Mouse (Mus musculus): ENCODE data around the gene Ccdc187. TPM values are rescaled to one million over a fixed set of nuclear protein-coding genes. Genes with fewer than 3 reads are reported as not detected.

The Ccdc187 gene
- polyA plus RNA-seq, 1 experiment, result not detected

GRCm38 (mm10) chr2:26338302-26339203, 44.2 kb upstream of the Ccdc187 start:
- no peaks in the 10 kb centered on the region for H3K79me3 ChIP-seq (ENCODE audit: low read depth)
- peaks cover 3% of the 10 kb centered on the region for H3K36me3 ChIP-seq (ENCODE audit: control insufficient read depth, insufficient read depth)

GRCm38 (mm10) chr2:26330702-26331101, 36.3 kb upstream of the Ccdc187 start:
- H3K27me3 ChIP-seq (ENCODE audit: control insufficient read depth, insufficient read depth, insufficient read length), result no peaks in the 10 kb centered on the region
- peaks cover 28% of the 10 kb centered on the region for H3K36me3 ChIP-seq (ENCODE audit: control insufficient read depth, insufficient read depth)
- TF ChIP-seq FOSL1 (IDR thresholded peaks at IDR 0.05; ENCODE audit: insufficient read depth, low read length, poor library complexity, severe bottlenecking) (no peak), USF1 (IDR thresholded peaks at IDR 0.05; ENCODE audit: low read depth) (no peak), CEBPB (IDR thresholded peaks at IDR 0.05; ENCODE audit: low read depth) (no peak), MAX (IDR thresholded peaks at IDR 0.05) (no peak), MYOD1 (IDR thresholded peaks at IDR 0.05; ENCODE audit: control insufficient read depth, insufficient read length, low read depth) (no peak), CTCF (IDR thresholded peaks at IDR 0.05; ENCODE audit: control insufficient read depth, insufficient read depth, insufficient read length) (no peak), MYOG (IDR thresholded peaks at IDR 0.05; ENCODE audit: control insufficient read depth, extremely low read depth, insufficient read length) (no peak)
- no peak overlapping the region for H3ac ChIP-seq (ENCODE audit: control insufficient read depth, insufficient read length, low read depth)
- H3K4me3 ChIP-seq (ENCODE audit: insufficient read depth, poor library complexity, severe bottlenecking), result no peak overlapping the region
- H3K79me3 ChIP-seq (ENCODE audit: low read depth), result no peaks in the 10 kb centered on the region
- H3K79me2 ChIP-seq (ENCODE audit: control insufficient read depth, insufficient read depth), result no peaks in the 10 kb centered on the region

More at GRCm38 (mm10) chr2:26338302-26339203, 44.2 kb upstream of the Ccdc187 start:
- no peak overlapping the region for H3K4me3 ChIP-seq (ENCODE audit: insufficient read depth, poor library complexity, severe bottlenecking)
- H3K79me2 ChIP-seq (ENCODE audit: control insufficient read depth, insufficient read depth), result no peaks in the 10 kb centered on the region
- H3K27me3 ChIP-seq (ENCODE audit: control insufficient read depth, insufficient read depth, insufficient read length), result no peaks in the 10 kb centered on the region
- no peak overlapping the region for H3ac ChIP-seq (ENCODE audit: control insufficient read depth, insufficient read length, low read depth)
- TF ChIP-seq MYOD1 (IDR thresholded peaks at IDR 0.05; ENCODE audit: control insufficient read depth, insufficient read length, low read depth) (no peak), USF1 (IDR thresholded peaks at IDR 0.05; ENCODE audit: low read depth) (no peak), MAX (IDR thresholded peaks at IDR 0.05) (no peak), CTCF (IDR thresholded peaks at IDR 0.05; ENCODE audit: control insufficient read depth, insufficient read depth, insufficient read length) (no peak), MYOG (IDR thresholded peaks at IDR 0.05; ENCODE audit: control insufficient read depth, extremely low read depth, insufficient read length) (no peak), CEBPB (IDR thresholded peaks at IDR 0.05; ENCODE audit: low read depth) (no peak), FOSL1 (IDR thresholded peaks at IDR 0.05; ENCODE audit: insufficient read depth, low read length, poor library complexity, severe bottlenecking) (no peak)

GRCm38 (mm10) chr2:26330056-26330468, 35.7 kb upstream of the Ccdc187 start:
- no peaks in the 10 kb centered on the region for H3K79me3 ChIP-seq (ENCODE audit: low read depth)
- TF ChIP-seq CEBPB (IDR thresholded peaks at IDR 0.05; ENCODE audit: low read depth) (no peak), USF1 (IDR thresholded peaks at IDR 0.05; ENCODE audit: low read depth) (no peak), CTCF (IDR thresholded peaks at IDR 0.05; ENCODE audit: control insufficient read depth, insufficient read depth, insufficient read length) (no peak), MYOD1 (IDR thresholded peaks at IDR 0.05; ENCODE audit: control insufficient read depth, insufficient read length, low read depth) (no peak), MYOG (IDR thresholded peaks at IDR 0.05; ENCODE audit: control insufficient read depth, extremely low read depth, insufficient read length) (no peak), FOSL1 (IDR thresholded peaks at IDR 0.05; ENCODE audit: insufficient read depth, low read length, poor library complexity, severe bottlenecking) (no peak)
- H3K4me3 ChIP-seq (ENCODE audit: insufficient read depth, poor library complexity, severe bottlenecking), result peak overlapping the region; percentile 2
- peaks cover 32% of the 10 kb centered on the region for H3K36me3 ChIP-seq (ENCODE audit: control insufficient read depth, insufficient read depth)
- no peak overlapping the region for H3ac ChIP-seq (ENCODE audit: control insufficient read depth, insufficient read length, low read depth)
- H3K27me3 ChIP-seq (ENCODE audit: control insufficient read depth, insufficient read depth, insufficient read length), result no peaks in the 10 kb centered on the region
- no peaks in the 10 kb centered on the region for H3K79me2 ChIP-seq (ENCODE audit: control insufficient read depth, insufficient read depth)

GRCm38 (mm10) chr2:26329402-26329801, 35.0 kb upstream of the Ccdc187 start:
- TF ChIP-seq MAX (IDR thresholded peaks at IDR 0.05) (peak; percentile 29), CTCF (IDR thresholded peaks at IDR 0.05; ENCODE audit: control insufficient read depth, insufficient read depth, insufficient read length) (no peak)
- no peak overlapping the region for H3K4me3 ChIP-seq (ENCODE audit: insufficient read depth, poor library complexity, severe bottlenecking)
- H3ac ChIP-seq (ENCODE audit: control insufficient read depth, insufficient read length, low read depth), result no peak overlapping the region
- H3K79me2 ChIP-seq (ENCODE audit: control insufficient read depth, insufficient read depth), result no peaks in the 10 kb centered on the region
- H3K36me3 ChIP-seq (ENCODE audit: control insufficient read depth, insufficient read depth), result peaks cover 39% of the 10 kb centered on the region
- no peaks in the 10 kb centered on the region for H3K79me3 ChIP-seq (ENCODE audit: low read depth)
- no peaks in the 10 kb centered on the region for H3K27me3 ChIP-seq (ENCODE audit: control insufficient read depth, insufficient read depth, insufficient read length)

- Histone ChIP-seq H3K79me3 (ENCODE audit: low read depth) (no peaks in the 10 kb centered on the region), H3K36me3 (ENCODE audit: control insufficient read depth, insufficient read depth) (peaks cover 46% of the 10 kb centered on the region), H3K4me3 (ENCODE audit: insufficient read depth, poor library complexity, severe bottlenecking) (no peak overlapping the region), H3K27me3 (ENCODE audit: control insufficient read depth, insufficient read depth, insufficient read length) (no peaks in the 10 kb centered on the region), H3K79me2 (ENCODE audit: control insufficient read depth, insufficient read depth) (no peaks in the 10 kb centered on the region), H3ac (ENCODE audit: control insufficient read depth, insufficient read length, low read depth) (no peak overlapping the region)
- no peak for TF ChIP-seq USF1 (IDR thresholded peaks at IDR 0.05; ENCODE audit: low read depth)
- no peak for TF ChIP-seq CTCF (IDR thresholded peaks at IDR 0.05; ENCODE audit: control insufficient read depth, insufficient read depth, insufficient read length)
- TF ChIP-seq CEBPB (IDR thresholded peaks at IDR 0.05; ENCODE audit: low read depth), result no peak
- no peak for TF ChIP-seq MAX (IDR thresholded peaks at IDR 0.05)
- no peak for TF ChIP-seq MYOD1 (IDR thresholded peaks at IDR 0.05; ENCODE audit: control insufficient read depth, insufficient read length, low read depth)
- TF ChIP-seq MYOG (IDR thresholded peaks at IDR 0.05; ENCODE audit: control insufficient read depth, extremely low read depth, insufficient read length), result no peak
- no peak for TF ChIP-seq FOSL1 (IDR thresholded peaks at IDR 0.05; ENCODE audit: insufficient read depth, low read length, poor library complexity, severe bottlenecking)
These were observed 33.5 kb upstream of the Ccdc187 start for GRCm38 (mm10) chr2:26327852-26328251.

All from C2C12 (cell line).